Mouse (Mus musculus) myocyte (in vitro differentiated cells): ENCODE measurements around the gene Ppp2r2c.

ENCODE experiments used
- MAX ChIP-seq: IDR thresholded peaks from one replicate; pipeline ENCODE4 v1.6.1; 2011; ENCODE audit warnings: low read depth, mild to moderate bottlenecking, control low read depth
- POLR2A ChIP-seq: IDR thresholded peaks from one replicate; pipeline ENCODE4 v1.6.1; 2011; ENCODE audit warnings: low read depth, mild to moderate bottlenecking, control low read depth, moderate library complexity; ENCODE audit not compliant: insufficient read length
- POLR2AphosphoS2 ChIP-seq: IDR thresholded peaks from one replicate; pipeline ENCODE4 v1.6.1; 2011; ENCODE audit warnings: low read depth, control low read depth; ENCODE audit not compliant: insufficient read length
- TCF12 ChIP-seq: IDR thresholded peaks from one replicate; pipeline ENCODE4 v1.6.1; 2011; ENCODE audit warnings: mild to moderate bottlenecking, control low read depth; ENCODE audit not compliant: poor library complexity, insufficient read depth, severe bottlenecking
- USF1 ChIP-seq: IDR thresholded peaks from one replicate; pipeline ENCODE4 v1.6.1; 2011; ENCODE audit warnings: low read depth, mild to moderate bottlenecking, control low read depth, moderate library complexity

DNA sequence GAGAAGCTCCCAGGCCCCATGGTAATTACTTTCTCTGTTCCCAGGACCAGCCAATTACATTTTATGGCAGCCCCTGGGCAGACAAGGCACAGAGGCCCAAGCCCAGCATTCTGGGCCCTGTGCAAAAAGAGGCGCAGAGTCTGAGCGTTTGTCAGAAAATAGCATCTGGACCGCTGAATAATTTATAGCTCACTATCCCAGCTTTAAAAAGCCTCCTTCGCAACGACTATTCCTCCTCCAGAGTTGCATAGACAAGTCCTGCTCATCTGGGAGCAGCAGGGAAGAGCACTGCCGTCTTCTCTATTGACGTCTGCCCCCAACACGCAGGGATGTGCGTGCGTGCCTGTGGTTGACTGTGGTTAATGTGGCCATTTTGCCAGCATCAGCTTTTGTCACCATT is 23.8 kb upstream of the Ppp2r2c start:
- no peak for TF ChIP-seq MAX
- no peak for TF ChIP-seq POLR2AphosphoS2
- TF ChIP-seq USF1: no peak
- TF ChIP-seq TCF12: no peak
- no peak for TF ChIP-seq POLR2A
